Mouse (Mus musculus): ENCODE results near the gene Tmem178b. TPM values are rescaled to one million over a fixed set of nuclear protein-coding genes. Genes with fewer than 3 reads are reported as not detected.

The Tmem178b gene
- polyA plus RNA-seq, 1 experiment from 2014 or later: 0.67 TPM

DNA sequence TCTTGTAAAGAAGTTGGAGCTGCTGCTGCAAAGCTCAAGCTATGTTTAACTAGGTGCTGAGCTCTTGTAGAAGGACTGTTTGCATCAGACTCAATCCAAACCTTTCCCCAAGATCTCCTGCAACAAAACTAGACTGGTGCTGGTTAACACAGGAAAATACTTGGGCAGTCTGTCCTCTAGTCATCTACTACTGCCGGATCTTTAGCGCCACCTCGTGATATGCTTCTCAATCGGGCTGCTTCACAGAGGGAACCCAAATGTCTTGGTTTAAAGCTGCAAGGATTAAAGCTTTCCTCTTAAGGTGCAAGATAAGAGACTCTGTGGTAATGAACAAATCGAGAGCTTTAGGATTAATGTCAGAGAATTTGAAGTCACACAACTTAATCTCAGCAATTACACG lies 430.3 kb downstream of the Tmem178b start:
- ATAC-seq: no peak
- Histone ChIP-seq H3K9me3 (ENCODE audit: control insufficient read depth, low read length) (no peaks in the 10 kb centered on the region), H3K27ac (ENCODE audit: low read length) (no peak overlapping the region), H3K36me3 (ENCODE audit: control insufficient read depth, insufficient read depth, low read length) (no peaks in the 10 kb centered on the region), H3K27me3 (replicated peaks; ENCODE audit: control insufficient read depth, insufficient read depth, low read length) (no peaks in the 10 kb centered on the region), H3K4me1 (ENCODE audit: control insufficient read depth, insufficient read depth, low read length) (no peaks in the 10 kb centered on the region), H3K9ac (ENCODE audit: low read depth, low read length) (no peak overlapping the region), H3K4me2 (ENCODE audit: low read depth, low read length) (no peak overlapping the region), H3K4me3 (ENCODE audit: low read length) (no peak overlapping the region)
- 13% methylated on average over 6 of the region's 6 CpGs for WGBS

Other genes with a start within 250 kb of the Tmem178b start
- 8.6 and 9.1 TPM in 2 replicates for gene Braf, start 147.8 kb upstream of the Tmem178b start, polyA plus RNA-seq (2015; fragmentation: Nextera tagmentation; extraction: Ambion mirVana)
- gene Mrps33, start 62.3 kb upstream of the Tmem178b start, polyA plus RNA-seq (2015; fragmentation: Nextera tagmentation; extraction: Ambion mirVana): 145 and 154 TPM in 2 replicates

Data from intestine, embryonic 16.5 days (tissue).